ENCODE assay signal across 8 mouse cellular contexts in genomic region chr19:16780251-16780783, GRCm38 (mm10). TPM values are rescaled to one million over a fixed set of nuclear protein-coding genes. Genes with fewer than 3 reads are reported as not detected.
DNase-seq lines count a peak whose midpoint lies in the region; ATAC-seq lines count a peak whose summit lies in the region.

No protein-coding gene starts in this region.

- H3K27ac ChIP-seq in intestine, embryonic 14.5 days (ENCODE audit: low read depth) = no peak overlapping the region
- no peak overlapping the region for H3K27ac ChIP-seq in limb, embryonic 13.5 days
- H3K27ac ChIP-seq in midbrain, embryonic 13.5 days = no peak overlapping the region
- H3K27ac ChIP-seq in stomach, embryonic 14.5 days (ENCODE audit: low read length) = no peak overlapping the region

- peak; percentile 69 for ATAC-seq in intestine, embryonic 14.5 days (replicated peaks; ENCODE audit: low FRiP score, low TSS enrichment, low read depth)
- ATAC-seq in limb, embryonic 13.5 days (ENCODE audit: low FRiP score, low read depth) = peak; percentile 42
- ATAC-seq in midbrain, embryonic 13.5 days = no peak
- ATAC-seq in stomach, embryonic 14.5 days (ENCODE audit: insufficient number of reproducible peaks, insufficient read depth, low FRiP score, low read depth) = peak; percentile 59

- 0 out of 2 replicates have a peak, but pooled peaks cover 5% of the 10 kb centered on the region for H3K27me3 ChIP-seq in intestine, embryonic 14.5 days (replicated peaks; ENCODE audit: control insufficient read depth, insufficient read depth, low read length)
- peaks cover 14% of the 10 kb centered on the region for H3K27me3 ChIP-seq in limb, embryonic 13.5 days
- H3K27me3 ChIP-seq in midbrain, embryonic 13.5 days = peaks cover 17% of the 10 kb centered on the region
- no peaks in the 10 kb centered on the region for H3K27me3 ChIP-seq in stomach, embryonic 14.5 days (ENCODE audit: control insufficient read depth, insufficient read depth, low read length)

- H3K9me3 ChIP-seq in intestine, embryonic 14.5 days (ENCODE audit: control insufficient read depth, low read length) = no peaks in the 10 kb centered on the region
- no peaks in the 10 kb centered on the region for H3K9me3 ChIP-seq in limb, embryonic 13.5 days
- no peaks in the 10 kb centered on the region for H3K9me3 ChIP-seq in midbrain, embryonic 13.5 days
- no peaks in the 10 kb centered on the region for H3K9me3 ChIP-seq in stomach, embryonic 14.5 days (ENCODE audit: control insufficient read depth, low read depth, low read length)

- no peaks in the 10 kb centered on the region for H3K36me3 ChIP-seq in intestine, embryonic 14.5 days (ENCODE audit: control insufficient read depth, insufficient read depth, low read length)
- no peaks in the 10 kb centered on the region for H3K36me3 ChIP-seq in limb, embryonic 13.5 days
- H3K36me3 ChIP-seq in midbrain, embryonic 13.5 days = no peaks in the 10 kb centered on the region
- H3K36me3 ChIP-seq in stomach, embryonic 14.5 days (ENCODE audit: control insufficient read depth, insufficient read depth, low read length) = no peaks in the 10 kb centered on the region

- under 1% methylated on average over 52 of the region's 55 CpGs for WGBS in intestine, embryonic 14.5 days
- under 1% methylated on average over 45 of the region's 55 CpGs for WGBS in limb, embryonic 13.5 days
- under 1% methylated on average over 43 of the region's 55 CpGs for WGBS in midbrain, embryonic 13.5 days
- under 1% methylated on average over 53 of the region's 55 CpGs for WGBS in stomach, embryonic 14.5 days

- H3K4me2 ChIP-seq in intestine, embryonic 14.5 days (ENCODE audit: low read length) = peak overlapping the region; percentile 80
- peak overlapping the region; percentile 95 for H3K4me2 ChIP-seq in limb, embryonic 13.5 days (replicated peaks)
- H3K4me2 ChIP-seq in midbrain, embryonic 13.5 days (replicated peaks) = peak overlapping the region; percentile 97
- peak overlapping the region; percentile 94 for H3K4me2 ChIP-seq in stomach, embryonic 14.5 days (replicated peaks; ENCODE audit: low read depth, low read length)

- H3K9ac ChIP-seq in intestine, embryonic 14.5 days (ENCODE audit: low read length) = peak overlapping the region; percentile 49
- H3K9ac ChIP-seq in limb, embryonic 13.5 days = peak overlapping the region; percentile 70
- H3K9ac ChIP-seq in midbrain, embryonic 13.5 days (replicated peaks) = peak overlapping the region; percentile 71
- H3K9ac ChIP-seq in stomach, embryonic 14.5 days (replicated peaks; ENCODE audit: low read depth, low read length) = peak overlapping the region; percentile 47

- peak overlapping the region; percentile 55 for H3K4me3 ChIP-seq in intestine, embryonic 14.5 days (ENCODE audit: low read depth, low read length)
- H3K4me3 ChIP-seq in limb, embryonic 13.5 days = peak overlapping the region; percentile 67
- peak overlapping the region; percentile 74 for H3K4me3 ChIP-seq in midbrain, embryonic 13.5 days (replicated peaks)
- peak overlapping the region; percentile 69 for H3K4me3 ChIP-seq in stomach, embryonic 14.5 days (ENCODE audit: low read depth, low read length)

- H3K4me1 ChIP-seq in intestine, embryonic 14.5 days (replicated peaks; ENCODE audit: control insufficient read depth, insufficient read depth, low read length) = peaks cover 9% of the 10 kb centered on the region; the same call in 1 of the 2 replicates
- H3K4me1 ChIP-seq in limb, embryonic 13.5 days = peaks cover 5% of the 10 kb centered on the region; the same call in 1 of the 2 replicates
- H3K4me1 ChIP-seq in midbrain, embryonic 13.5 days (replicated peaks) = peaks cover 14% of the 10 kb centered on the region
- no peaks in the 10 kb centered on the region for H3K4me1 ChIP-seq in stomach, embryonic 14.5 days (ENCODE audit: control insufficient read depth, insufficient read depth, low read length)

- DNase-seq in layer of hippocampus, adult 11-12 months (ENCODE audit: low spot score) = peak; percentile 49
- no peak for DNase-seq in layer of hippocampus, adult 8-10 months (ENCODE audit: low spot score in 2 of 2)
- DNase-seq in cerebellum, adult 18-20 months = peak; percentile 55 to 72
- DNase-seq in gastrocnemius, adult 8-10 months (ENCODE audit: low spot score in 2 of 2) = peak; percentile 21 to 44
- no peak for DNase-seq in intestine, embryonic 14.5 days (ENCODE audit: low spot score)

RNA-seq across cellular contexts. Expression of gene Vps13a, which starts 0.4 kb away (rescaled TPM):
- 10 to 100 TPM; 58.7 to 86.7 (median 72.7) TPM for total RNA-seq in layer of hippocampus, adult 8-10 months (2022)
- total RNA-seq in gastrocnemius, adult 8-10 months (2022) = 10 to 100 TPM; 23.9 to 36.7 (median 27.1) TPM
- polyA plus RNA-seq in intestine, embryonic 14.5 days (2014; fragmentation: Nextera tagmentation; extraction: Ambion mirVana) = 16.3 and 18.0 TPM in 2 replicates
- 7.9 and 8.3 TPM in 2 replicates for polyA plus RNA-seq in limb, embryonic 13.5 days (2015; fragmentation: Nextera tagmentation; extraction: Ambion mirVana)
- 8.9 and 9.2 TPM in 2 replicates for polyA plus RNA-seq in midbrain, embryonic 13.5 days (2015; fragmentation: Nextera tagmentation; extraction: Ambion mirVana)
- polyA plus RNA-seq in stomach, embryonic 14.5 days (2014; fragmentation: Nextera tagmentation; extraction: Ambion mirVana) = 17.4 and 20.8 TPM in 2 replicates

Comparison
In these comparisons a context has a peak if more than half of its experiments do, and no peak if none do; other contexts are left out.
1. DNase-seq: peak in layer of hippocampus, adult 11-12 months (single experiment), cerebellum, adult 18-20 months (2 of 2) and gastrocnemius, adult 8-10 months (2 of 2); none in layer of hippocampus, adult 8-10 months (0 of 2) and intestine, embryonic 14.5 days (single experiment).
2. Peak in every context shown above with its lines, with median percentiles within 50 percentile points of each other: H3K4me2 ChIP-seq, H3K4me3 ChIP-seq and H3K9ac ChIP-seq.